Mouse (Mus musculus) effector memory CD4-positive, alpha-beta T cell, adult 7 months (primary cell): ENCODE results near the gene Gm13040. TPM values are rescaled to one million over a fixed set of nuclear protein-coding genes. Genes with fewer than 3 reads are reported as not detected.

ENCODE experiments used
- polyA plus RNA-seq: library from polyadenylated mRNA; unstranded; fragments of 100-300 nt; shearing (Covaris generic); gene quantifications from one replicate; pipeline ENCODE4 v1.2.1, GENCODE M21; 2017

The Gm13040 gene
- polyA plus RNA-seq: not detected

GRCm38 (mm10) chr4:143535654-143536053, at the start of gene Gm13040:
TSS of gene Gm13040 (plus strand) at chr4:143535954.

GRCm38 (mm10) chr4:143511043-143511442, 24.7 kb upstream of the Gm13040 start, which contains the start of gene Gm13043:
TSS of gene Gm13043 (plus strand) at chr4:143511343.

GRCm38 (mm10) chr4:143551400-143551799, 15.6 kb downstream of the Gm13040 start, which contains the start of the genes BC080695 and Gm13057:
TSS of gene BC080695 (plus strand) at chr4:143551700.
TSS of gene Gm13057 (plus strand) at chr4:143551709.

Other genes starting within 250 kb of the Gm13040 start
- gene Pdpn, start 236.4 kb upstream of the Gm13040 start, polyA plus RNA-seq: not detected
- gene Lrrc38, start 186.2 kb upstream of the Gm13040 start, polyA plus RNA-seq: not detected
- not detected for gene Pramel1, start 141.5 kb upstream of the Gm13040 start, polyA plus RNA-seq
- gene Pramef8, start 123.5 kb upstream of the Gm13040 start, polyA plus RNA-seq: 46.5 TPM
- not detected for gene Oog4, start 85.6 kb upstream of the Gm13040 start, polyA plus RNA-seq
- not detected for gene Gm13043, start 24.6 kb upstream of the Gm13040 start, polyA plus RNA-seq
- 0.27 TPM for gene BC080695, start 15.7 kb downstream of the Gm13040 start, polyA plus RNA-seq
- not detected for gene Gm13057, start 15.8 kb downstream of the Gm13040 start, polyA plus RNA-seq
- gene Gm13083, start 79.0 kb downstream of the Gm13040 start, polyA plus RNA-seq: not detected
- not detected for gene Gm13088, start 121.3 kb downstream of the Gm13040 start, polyA plus RNA-seq
- 0.28 TPM for gene Gm13089, start 166.8 kb downstream of the Gm13040 start, polyA plus RNA-seq
- 0.41 TPM for gene Gm13078, start 183.5 kb downstream of the Gm13040 start, polyA plus RNA-seq